Mouse (Mus musculus) adrenal gland, postnatal 4 days (tissue): ENCODE measurements around the gene Urod. TPM values are rescaled to one million over a fixed set of nuclear protein-coding genes. Genes with fewer than 3 reads are reported as not detected.

Experiments
- DNase-seq, 2 experiments: peaks; one replicate each; pipeline ENCODE4 v3.0.0; 2021 to 2022; ENCODE audit warnings: low spot score in 2 of 2, mixed read lengths in 2 of 2
- long read RNA-seq, 2 experiments: library from polyadenylated mRNA; stranded (forward); transcript quantifications; one replicate each; pipeline ENCODE4 v2.0.0; 2021
- total RNA-seq, 2 experiments: library from RNA; stranded (reverse); gene quantifications; 2 replicates each; pipeline ENCODE4 v1.2.3; 2021

Gene Urod
- total RNA-seq: 100 to 1,000 TPM; 136 to 141 TPM
- long read RNA-seq, experiment 1, transcript Urod-201 (10 exons, 1,489 nt): major isoform, 92 of 134 reads
- long read RNA-seq, experiment 1, partial matches to known transcripts: 26 of 134 reads
- long read RNA-seq, experiment 1, other reads (novel, unspliced or antisense): 15 of 134 reads
- long read RNA-seq, experiment 2, transcript Urod-201 (10 exons, 1,489 nt): major isoform, 91 of 141 reads
- long read RNA-seq, experiment 2, partial matches to known transcripts: 39 of 141 reads
- long read RNA-seq, experiment 2, other reads (novel, unspliced or antisense): 11 of 141 reads

- DNase-seq: peak; percentile 73 to 90
Measured at GRCm38 (mm10) chr4:116993672-116994621, at the start of gene Urod. Gene Urod, minus strand, starts transcription at chr4:116994413.

GRCm38 (mm10) chr4:117041283-117041721 lies 47.1 kb upstream of the Urod start:
- peak in 1 of 2 experiments; percentile 18 for DNase-seq

- DNase-seq: no peak
Measured at GRCm38 (mm10) chr4:117040791-117041190, 46.6 kb upstream of the Urod start.

- no peak for DNase-seq
Measured at GRCm38 (mm10) chr4:117039925-117040687, 45.9 kb upstream of the Urod start.

GRCm38 (mm10) chr4:117031105-117031504 lies 36.9 kb upstream of the Urod start:
- DNase-seq: no peak

DNA sequence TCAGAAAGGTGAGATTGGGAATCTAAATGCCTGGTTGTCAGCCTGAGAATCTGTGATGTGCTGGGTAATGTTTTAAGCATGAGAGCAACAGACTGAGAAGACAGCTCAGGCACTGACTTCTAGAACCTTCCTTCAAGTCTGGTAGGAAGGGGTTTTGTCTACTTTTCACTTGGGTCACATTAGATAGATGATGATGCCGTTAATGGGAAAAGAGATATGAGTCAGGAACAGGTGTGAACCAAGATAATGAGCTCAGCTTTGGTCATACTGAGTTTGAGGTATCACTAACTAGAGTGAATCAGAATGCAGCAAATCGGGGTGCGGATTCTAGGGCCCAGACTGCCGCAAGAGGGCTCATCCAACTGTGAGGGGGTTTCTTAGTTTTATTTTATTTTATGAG lies 29.3 kb upstream of the Urod start:
- DNase-seq: no peak

DNA sequence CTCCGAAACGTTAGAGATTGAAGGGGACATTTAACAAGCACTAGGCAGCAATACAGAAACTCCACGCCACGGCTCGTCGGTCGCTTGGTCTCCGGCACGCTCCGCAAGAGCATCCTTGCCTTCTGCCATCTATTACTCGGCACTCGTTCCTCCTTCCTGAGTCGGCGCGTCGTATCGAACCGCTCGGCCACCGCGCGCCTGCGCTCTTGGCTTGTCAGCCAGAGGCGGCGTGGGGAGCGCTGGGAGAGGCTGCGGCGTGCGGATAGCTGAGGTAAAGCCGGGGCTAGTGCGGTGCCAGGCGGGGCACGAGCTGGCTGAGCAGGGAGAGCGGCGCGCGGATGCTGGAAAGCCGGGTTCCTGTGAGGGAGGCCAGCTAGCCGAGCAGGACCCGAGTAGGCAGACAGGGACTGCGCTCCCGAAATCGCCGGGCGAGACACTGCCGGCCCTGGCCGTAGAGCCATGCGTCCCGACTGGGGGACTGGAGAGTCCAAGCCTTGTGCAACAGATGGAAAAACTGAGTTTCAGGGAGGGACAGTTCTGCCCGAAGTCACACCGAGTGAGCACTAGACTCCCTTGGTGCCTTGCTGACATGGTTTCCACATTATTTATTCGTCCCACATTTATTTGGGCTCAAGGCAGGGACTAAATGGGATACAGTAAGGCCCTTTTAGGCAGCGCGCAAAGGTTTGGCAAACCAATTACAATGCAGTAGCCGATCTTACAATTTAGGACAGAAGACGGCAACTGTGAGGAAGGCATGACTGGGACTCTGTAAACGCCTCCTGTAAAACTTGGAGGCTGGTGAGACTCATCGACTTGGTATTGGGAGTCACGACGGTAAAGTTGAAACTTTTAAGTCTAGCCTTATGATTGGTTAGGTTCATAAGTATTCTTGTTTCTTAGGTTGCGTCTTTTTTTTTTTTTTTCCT lies 25.3 kb upstream of the Urod start, which contains the start of gene Eif2b3:
Gene Eif2b3, plus strand, starts transcription at position 197 of the 929 bp plus-strand sequence.
- DNase-seq: peak; percentile 71 to 76

DNA sequence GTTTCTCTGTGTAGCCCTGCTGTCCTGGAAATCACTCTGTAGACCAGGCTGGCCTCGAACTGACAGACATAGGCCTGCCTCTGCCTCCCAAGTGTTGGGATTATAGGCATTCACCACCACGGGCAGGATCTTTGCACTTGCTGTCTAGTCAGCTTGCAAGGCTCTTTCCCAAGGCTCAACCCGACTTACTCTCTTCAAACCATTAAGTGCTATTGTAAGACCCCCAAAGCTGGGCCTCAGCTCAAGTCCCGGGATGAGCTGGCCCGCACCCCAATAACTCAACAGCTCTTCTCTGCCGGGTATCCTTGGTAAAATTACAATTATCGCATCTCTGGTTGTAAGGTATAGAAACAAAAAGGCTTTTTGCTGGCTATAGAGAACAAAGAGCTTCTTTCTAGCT lies 24.1 kb upstream of the Urod start:
- no peak for DNase-seq

GRCm38 (mm10) chr4:117017738-117018137 lies 23.5 kb upstream of the Urod start:
- DNase-seq: no peak

DNA sequence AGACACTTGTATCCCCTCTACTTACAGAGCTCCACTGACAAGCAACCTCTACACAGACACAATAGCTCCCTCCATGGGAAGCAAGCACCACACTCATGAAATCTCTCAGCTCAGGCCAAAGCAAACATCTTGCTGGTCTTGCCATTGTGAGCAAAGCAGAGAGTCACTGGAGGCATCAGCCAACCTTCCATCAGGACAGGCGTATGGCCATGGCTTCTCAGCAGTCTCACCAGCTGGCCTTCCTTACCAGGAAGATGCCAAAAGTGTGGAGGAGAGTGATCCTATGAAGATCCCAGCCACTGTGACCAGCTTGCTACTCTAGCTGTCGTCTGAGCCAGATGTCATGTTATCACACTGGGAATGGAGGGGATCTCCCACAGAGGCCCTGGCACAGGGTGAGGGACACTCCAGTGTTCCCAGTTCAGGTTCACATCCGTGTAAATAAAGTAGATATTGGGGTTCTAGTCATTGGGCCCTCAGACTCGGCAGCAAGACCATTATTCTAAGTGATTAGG lies 20.7 kb upstream of the Urod start:
- DNase-seq: no peak

DNA sequence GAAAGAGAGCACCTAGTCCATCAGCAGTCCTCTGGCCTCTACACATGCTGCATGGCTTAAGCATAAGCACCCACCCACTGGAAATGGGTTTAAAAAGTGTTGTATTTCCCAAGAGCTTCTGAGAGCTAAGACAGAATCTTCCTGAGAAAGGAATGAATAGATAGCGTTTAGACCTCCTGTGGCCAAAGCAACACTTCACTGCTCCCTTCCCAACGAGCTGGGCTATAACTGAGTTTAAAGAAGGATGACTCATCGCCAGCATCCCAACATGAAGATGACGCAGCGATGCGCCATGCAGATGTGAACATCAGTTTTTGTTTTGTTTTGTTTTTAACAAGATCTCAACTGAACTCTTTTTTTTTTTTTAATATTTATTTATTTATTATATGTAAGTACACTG lies 19.4 kb upstream of the Urod start:
- no peak for DNase-seq

- no peak for DNase-seq
Measured at GRCm38 (mm10) chr4:117010231-117010630, 16.0 kb upstream of the Urod start.

GRCm38 (mm10) chr4:117007058-117007457 lies 12.8 kb upstream of the Urod start:
- no peak for DNase-seq

DNA sequence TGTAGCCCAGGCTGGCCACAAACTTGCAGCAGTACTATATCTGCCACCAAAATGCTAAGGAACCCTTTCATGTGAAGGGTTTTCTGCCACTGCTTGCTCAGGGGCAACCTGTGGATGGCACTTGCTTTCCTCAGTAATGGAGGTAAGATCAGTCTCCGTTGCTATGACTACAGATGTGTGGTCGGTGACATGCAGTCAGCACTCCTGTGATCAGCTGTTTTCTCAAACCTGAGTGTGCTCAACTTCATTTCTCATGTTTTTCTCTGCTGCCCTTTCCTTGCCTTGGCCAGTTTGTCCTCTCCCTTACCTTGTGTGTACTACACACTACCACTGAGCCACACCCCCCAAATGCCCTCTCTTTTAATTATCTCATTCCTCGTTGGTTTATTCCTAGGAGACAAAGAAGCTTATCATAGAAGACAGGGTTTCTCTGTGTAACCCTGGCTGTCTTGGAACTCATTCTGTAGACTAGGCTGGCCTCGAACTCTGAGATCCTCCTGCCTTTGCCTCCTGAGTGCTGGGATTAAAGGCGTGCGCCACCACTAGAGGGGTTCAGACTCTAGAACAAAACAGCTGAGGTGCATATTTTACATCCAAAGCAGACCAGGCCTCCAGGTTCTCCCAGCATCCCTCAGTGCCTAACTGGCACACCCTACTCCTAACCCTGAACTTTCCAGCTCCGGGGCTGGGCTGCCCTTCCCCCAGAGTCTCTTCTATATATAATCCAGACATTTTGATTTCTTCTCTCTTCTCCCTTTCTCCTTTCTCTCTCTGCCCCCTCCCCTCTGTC lies 11.6 kb upstream of the Urod start:
- no peak for DNase-seq

DNA sequence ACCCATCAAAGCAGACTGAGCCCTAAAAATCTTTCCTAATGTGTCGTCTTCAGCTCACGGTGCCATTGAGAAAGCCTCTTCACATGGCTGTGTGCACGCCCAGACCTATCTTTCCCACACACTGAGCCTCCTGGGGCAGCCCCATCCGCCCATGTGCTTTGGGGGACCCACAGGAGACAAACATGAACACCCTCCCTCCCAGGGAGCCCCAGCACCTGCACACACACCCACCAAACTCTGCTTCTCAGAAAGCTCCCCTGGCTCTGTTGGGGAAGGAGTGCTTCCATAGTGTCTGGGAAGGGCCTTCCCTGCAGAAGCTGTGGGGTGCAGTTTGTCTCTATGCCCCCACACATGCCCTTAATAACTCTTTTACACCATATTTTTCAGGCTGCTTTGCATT lies 10.4 kb upstream of the Urod start:
- no peak for DNase-seq

- peak in 1 of 2 experiments; percentile 32 for DNase-seq
Measured at GRCm38 (mm10) chr4:117002543-117003521, 8.6 kb upstream of the Urod start.

GRCm38 (mm10) chr4:117001957-117002356 lies 7.7 kb upstream of the Urod start:
- DNase-seq: no peak
